Mouse (Mus musculus) layer of hippocampus, adult 18-20 months (tissue): ENCODE results near the gene Irf1. TPM values are rescaled to one million over a fixed set of nuclear protein-coding genes. Genes with fewer than 3 reads are reported as not detected.

Source experiments
- DNase-seq, 2 experiments: peaks; one replicate each; pipeline ENCODE4 v3.0.0; 2022; ENCODE audit warnings: low spot score in 2 of 2
- total RNA-seq, 2 experiments: library from RNA; stranded (reverse); gene quantifications; 2 replicates each; pipeline ENCODE4 v1.2.3; 2021

Irf1 gene
- total RNA-seq, 2 experiments from 2014 or later, result 9.4 to 11.6 TPM

DNA sequence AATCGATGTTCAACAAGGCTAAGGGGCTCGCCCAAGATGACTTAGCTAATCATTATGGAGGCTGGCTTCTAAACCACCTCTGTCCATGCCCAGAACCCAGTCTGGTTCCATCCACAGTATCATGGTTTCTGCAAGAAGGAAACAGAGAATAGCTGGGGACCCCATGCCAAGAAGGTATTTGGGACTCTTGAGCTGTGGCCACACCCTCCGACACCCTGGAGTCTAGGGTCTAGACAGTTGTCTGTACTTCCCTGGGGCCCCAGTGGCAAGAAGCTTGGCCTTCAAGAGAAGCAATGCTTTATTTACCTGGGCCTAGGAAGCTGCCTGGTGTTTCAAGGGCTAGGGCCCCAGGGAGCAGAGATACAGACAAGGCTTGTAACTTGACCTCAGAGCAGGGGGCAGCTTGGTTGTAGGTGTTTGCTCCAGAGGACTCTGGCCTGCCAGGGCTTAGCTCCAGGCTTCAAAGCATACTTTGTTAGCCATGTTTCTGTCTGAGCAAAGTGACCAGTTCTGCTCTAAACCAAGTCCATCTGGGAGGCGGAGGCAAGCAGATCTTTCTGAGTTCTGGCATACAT, 11.5 kb downstream of the Irf1 start:
- no peak for DNase-seq

GRCm38 (mm10) chr11:53781964-53782363, 12.2 kb downstream of the Irf1 start:
- DNase-seq, result no peak

DNA sequence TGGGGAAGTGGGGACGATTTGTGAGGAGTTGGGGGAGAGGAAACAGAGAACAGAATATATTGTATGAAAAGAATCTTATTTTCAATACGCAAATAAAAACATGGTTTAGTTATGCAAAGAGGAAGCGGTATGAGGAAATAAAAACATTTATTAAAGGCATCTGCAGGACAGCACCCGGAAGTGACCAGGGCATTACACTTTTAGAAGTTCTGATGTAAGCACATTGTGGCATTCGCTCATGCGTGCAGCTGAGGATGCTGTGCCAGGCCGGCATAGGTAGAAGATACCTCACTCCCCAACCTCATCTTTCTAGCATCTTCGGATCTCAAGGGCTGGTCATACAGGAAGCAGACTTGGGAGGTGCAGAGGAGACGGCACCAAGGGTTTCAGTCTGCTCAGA, 13.5 kb downstream of the Irf1 start:
- no peak for DNase-seq

GRCm38 (mm10) chr11:53785311-53785936, 15.6 kb downstream of the Irf1 start:
- no peak for DNase-seq

- no peak for DNase-seq
Observed at GRCm38 (mm10) chr11:53786058-53787031, 16.5 kb downstream of the Irf1 start.

DNA sequence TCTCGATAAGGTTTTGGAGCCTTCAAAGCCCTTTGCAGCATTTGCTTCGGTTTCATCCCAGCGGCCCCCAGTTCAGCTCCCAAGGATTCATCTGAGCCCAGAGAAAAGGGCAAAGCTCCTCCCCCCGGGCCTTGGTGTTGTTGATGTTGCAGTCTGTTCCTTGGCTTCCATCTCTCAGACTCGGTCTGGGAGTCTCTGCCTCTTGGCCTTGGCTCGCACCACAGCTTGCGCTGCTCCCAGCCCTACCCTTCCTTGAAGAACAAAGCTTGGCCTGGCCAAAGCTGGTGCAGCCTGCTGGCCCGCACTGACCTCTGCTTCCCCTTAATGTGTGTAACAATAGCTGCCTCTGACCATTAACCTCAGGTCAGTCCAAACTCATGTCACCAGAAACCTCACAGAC, 18.4 kb downstream of the Irf1 start:
- no peak for DNase-seq

DNA sequence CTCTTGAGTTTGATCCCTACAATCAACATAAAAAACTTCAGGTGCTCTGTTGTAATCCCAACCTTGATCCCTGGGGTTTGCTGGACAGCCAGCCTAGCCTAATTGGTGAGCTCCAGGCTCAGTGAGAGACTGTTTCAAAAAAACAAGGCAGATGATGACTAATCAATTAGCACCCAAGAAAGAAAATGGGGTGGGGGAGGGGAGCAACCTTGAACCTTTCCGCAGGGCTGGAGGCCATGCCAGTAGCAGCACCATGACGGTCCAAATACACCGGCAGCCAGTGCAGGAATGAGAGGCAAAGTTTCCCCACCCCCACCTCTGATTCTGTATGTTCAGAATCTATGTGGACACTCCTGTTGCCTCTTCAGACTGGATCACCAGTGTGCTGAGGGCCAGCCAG, 19.5 kb downstream of the Irf1 start:
- DNase-seq, result no peak

- peak; percentile 40 to 66 for DNase-seq
Observed at GRCm38 (mm10) chr11:53792986-53793385, 23.2 kb downstream of the Irf1 start.

DNA sequence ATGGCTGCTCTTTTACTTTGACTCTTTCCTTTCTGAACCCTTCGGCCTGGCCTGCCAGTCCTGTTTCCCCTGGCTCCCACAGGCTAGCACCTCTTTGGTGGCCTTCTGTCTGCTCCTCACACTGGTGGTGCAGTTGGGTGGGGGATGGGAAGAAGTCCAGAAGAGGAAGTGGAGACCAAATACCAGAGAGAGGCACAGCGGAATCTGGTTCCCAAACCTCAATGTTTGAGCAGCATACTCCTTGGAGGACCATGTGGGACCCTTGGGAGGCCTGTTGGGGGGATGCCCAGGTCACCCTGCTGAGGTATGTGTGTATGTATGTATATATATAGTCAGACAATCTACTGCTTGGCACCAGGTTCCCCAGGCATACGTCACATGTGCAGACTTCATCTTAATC, 24.2 kb downstream of the Irf1 start:
- DNase-seq, result no peak

GRCm38 (mm10) chr11:53794671-53795557, 25.1 kb downstream of the Irf1 start:
- DNase-seq, result no peak

- no peak for DNase-seq
Observed at GRCm38 (mm10) chr11:53795813-53796212, 26.0 kb downstream of the Irf1 start.

- peak; percentile 25 to 26 for DNase-seq
Observed at GRCm38 (mm10) chr11:53796409-53797151, 26.8 kb downstream of the Irf1 start.

DNA sequence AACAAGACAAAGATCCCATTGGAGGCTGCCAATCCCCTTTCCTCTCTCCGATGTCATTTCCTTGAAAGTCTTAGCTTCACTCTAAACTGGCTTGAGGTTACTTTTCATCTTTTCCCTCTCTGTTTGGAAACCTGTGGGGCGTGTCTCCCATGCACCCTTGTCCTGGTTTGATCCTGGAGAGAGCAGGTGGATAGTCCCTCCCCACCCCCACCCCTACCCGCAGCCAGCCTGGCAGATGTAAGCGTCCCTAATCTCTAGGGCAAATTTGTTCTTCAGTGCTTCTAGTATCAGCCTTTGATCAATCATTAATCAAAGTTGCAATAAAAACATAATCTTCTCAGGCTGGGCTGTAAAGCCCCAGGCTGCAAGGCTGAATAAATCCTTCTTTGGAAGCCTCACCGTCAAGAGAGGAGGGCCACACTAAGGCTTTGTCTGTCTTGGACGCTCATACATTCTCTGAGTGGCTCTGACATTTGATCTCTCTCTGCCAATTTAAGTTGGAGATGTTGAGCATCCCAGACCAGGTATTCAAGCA, 27.6 kb downstream of the Irf1 start:
- DNase-seq, result no peak

GRCm38 (mm10) chr11:53798041-53798711, 28.4 kb downstream of the Irf1 start:
- peak in 1 of 2 experiments; percentile 27 for DNase-seq

- DNase-seq, result no peak
Observed at GRCm38 (mm10) chr11:53800036-53800435, 30.2 kb downstream of the Irf1 start.

DNA sequence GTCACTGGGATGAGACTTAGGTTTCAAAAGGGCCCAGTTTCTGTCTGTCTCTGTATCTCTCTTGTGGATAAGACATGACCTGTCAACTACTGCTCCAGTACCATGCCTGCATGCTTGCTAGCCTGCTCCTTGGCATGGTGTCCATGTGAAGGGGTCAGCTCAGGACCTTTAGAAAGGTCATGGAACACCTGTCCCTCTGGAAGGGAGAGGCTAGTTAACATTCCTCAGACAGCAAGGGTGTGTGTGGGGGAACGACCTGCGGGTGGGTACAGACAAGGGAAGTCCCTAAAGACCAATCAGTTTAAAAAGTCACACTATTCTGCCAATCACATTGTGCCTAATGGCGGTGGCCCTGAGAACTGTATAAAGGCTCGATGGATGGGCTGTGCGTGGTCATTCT, 31.2 kb downstream of the Irf1 start:
- DNase-seq, result no peak

DNA sequence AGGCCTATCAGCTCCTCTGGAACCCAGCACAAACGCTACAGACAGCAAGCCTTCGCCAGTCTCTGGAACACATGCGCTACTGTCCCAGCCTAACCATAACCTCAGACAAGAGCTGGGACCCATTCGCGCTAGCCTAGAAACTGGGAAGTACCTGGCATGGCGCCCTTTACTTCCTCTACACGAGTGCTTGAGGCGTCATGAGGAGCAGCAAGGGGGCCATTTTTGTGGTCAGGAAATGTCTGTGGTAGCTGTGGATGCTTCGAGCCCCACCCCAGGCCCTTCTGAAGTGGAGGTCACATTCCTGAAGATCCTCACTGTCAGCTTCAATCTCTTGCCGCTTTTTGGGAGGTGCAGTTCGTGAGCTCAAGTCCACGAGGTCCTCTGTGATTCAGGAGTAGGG, 33.3 kb downstream of the Irf1 start:
- no peak for DNase-seq

GRCm38 (mm10) chr11:53803494-53803893, 33.7 kb downstream of the Irf1 start:
- DNase-seq, result no peak

- no peak for DNase-seq
Observed at GRCm38 (mm10) chr11:53804569-53805344, 34.9 kb downstream of the Irf1 start.
